Mouse (Mus musculus) 3T3-L1 (cell line): ENCODE data around the gene Igf1r.

ENCODE experiments used
- DNase-seq: peaks from one replicate; pipeline ENCODE4 v3.0.0-alpha.2; 2015; ENCODE audit warnings: low read depth, low spot score

The Igf1r gene

DNA sequence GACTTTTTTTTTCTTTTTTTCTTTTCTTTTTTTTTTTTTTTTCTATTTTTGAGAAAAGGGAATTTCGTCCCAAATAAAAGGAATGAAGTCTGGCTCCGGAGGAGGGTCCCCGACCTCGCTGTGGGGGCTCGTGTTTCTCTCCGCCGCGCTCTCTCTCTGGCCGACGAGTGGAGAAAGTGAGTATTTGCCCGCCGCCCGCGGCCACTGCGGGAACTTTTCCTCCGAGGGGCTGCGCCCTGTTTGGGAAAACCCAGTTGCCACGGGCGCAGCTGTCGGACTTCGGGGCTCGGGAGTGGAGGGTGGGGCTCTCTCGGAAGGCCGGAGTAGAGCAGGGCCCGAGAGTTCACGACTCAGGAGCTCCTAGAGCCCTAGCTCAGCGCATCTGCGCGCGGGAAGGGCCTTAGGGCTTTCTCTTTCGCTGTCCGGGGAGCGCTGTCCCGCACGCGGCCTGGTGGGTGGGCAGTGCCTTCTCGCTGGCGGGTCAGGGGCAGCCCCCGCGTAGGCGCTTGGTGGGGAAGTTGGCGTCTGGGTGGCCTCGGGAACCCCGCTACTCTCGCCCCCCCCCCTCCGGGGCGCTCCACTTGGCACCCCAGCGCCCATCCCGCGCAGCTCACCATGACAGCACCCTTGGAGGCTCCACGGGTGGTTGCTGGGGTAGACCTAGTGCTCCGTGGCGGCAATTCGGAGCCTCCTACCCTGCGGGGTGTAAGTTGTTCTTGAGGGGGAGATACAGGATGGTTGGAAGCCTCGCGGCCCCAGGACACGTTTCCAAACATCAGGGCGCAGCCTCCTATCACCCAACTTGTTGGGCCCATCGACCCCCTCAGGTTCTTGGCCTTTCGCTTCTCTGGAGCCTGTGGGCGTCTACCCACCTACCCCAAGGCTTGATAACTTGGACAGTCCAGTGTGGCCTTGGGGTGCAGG is at the start of gene Igf1r:
Gene Igf1r, plus strand, starts transcription at position 51 of the 924 bp plus-strand sequence.
- DNase-seq = peak; percentile 56

DNA sequence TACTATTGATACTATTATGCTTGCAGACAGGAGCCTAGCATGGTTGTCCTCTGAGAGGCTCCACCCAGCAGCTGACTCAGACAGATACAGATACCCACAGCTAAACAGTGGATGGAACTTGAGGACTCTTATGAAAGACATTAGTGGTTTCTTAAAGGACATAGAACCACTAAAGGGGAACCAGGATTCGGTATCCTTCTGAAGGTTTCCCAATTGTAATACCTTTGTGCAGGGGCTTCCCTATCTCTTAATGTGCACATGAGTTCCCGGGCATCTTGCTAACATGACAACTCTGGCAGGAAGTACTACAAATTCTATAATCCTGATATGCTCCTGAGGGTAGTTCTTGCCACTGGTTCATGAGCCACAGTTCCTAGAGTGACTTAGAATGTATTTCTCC is 46.3 kb upstream of the Igf1r start:
- no peak for DNase-seq

GRCm38 (mm10) chr7:67907786-67908400 is 44.7 kb upstream of the Igf1r start:
- DNase-seq = no peak

- DNase-seq = peak; percentile 19
Measured at GRCm38 (mm10) chr7:67910528-67910927, 42.1 kb upstream of the Igf1r start.

GRCm38 (mm10) chr7:67910947-67911346 is 41.7 kb upstream of the Igf1r start:
- DNase-seq = peak; percentile 8

GRCm38 (mm10) chr7:67911841-67912240 is 40.8 kb upstream of the Igf1r start:
- peak; percentile 13 for DNase-seq

GRCm38 (mm10) chr7:67916960-67917359 is 35.7 kb upstream of the Igf1r start:
- no peak for DNase-seq

- no peak for DNase-seq
Measured at GRCm38 (mm10) chr7:67917753-67918152, 34.9 kb upstream of the Igf1r start.

GRCm38 (mm10) chr7:67919467-67919866 is 33.2 kb upstream of the Igf1r start:
- no peak for DNase-seq

DNA sequence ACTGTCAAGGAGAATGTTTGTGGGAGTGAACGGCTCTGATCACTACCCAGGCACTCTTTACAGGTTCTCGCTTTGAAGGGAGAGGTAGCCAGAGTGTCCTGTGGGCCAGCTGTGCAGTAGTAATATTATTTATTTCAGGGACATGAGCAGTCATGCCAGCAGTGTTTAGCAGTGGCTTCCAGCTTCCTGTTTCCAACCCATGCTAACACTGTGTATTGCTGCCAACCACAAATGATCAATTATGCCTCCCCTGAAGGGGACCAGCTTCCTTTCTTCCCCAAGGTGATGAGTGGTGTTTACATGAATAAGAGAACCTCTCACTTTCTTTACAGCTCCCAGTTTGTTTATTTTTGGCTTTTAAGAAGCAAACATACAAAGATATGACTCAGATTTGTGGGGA is 28.4 kb upstream of the Igf1r start:
- DNase-seq = no peak

- DNase-seq = no peak
Measured at GRCm38 (mm10) chr7:67930132-67930531, 22.5 kb upstream of the Igf1r start.

- no peak for DNase-seq
Measured at GRCm38 (mm10) chr7:67936801-67937200, 15.8 kb upstream of the Igf1r start.

DNA sequence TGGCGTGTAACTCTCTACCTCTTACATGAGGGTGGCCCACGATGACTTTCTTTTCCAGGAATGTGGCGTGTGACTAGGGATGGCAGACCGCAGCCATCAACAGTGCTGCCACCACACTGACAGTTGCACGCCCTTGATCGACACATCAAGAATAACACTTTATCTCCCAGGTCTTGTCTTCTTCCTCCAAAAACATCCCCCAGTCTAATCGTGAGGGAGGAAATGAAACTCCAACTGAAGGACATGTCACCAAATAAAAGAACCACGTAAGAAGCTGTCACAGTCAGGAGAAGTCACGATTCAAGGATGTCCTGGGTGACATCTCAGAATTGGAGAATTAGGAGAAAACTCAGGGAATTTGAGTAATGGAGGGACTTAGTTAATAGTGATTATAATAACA is 8.8 kb upstream of the Igf1r start:
- no peak for DNase-seq

DNA sequence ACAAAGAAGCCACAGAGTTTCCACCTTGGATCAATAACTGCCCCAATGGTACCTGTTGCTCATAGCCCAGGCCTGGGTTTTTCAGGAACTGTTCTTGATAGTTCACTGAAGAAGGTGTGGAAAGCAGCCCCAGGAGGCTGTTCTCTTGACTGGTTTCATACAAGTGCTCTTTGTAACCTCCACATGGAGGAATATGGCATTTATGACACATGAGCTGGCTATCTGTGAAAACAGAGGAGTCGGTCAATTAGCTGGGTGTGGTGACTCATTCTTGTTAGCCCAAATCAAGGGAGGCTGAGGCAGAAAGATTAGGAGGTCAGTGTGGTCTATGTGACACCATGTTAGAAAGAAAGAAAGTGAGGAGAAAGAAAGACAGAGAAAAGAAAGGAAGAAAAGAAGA is 5.7 kb upstream of the Igf1r start:
- DNase-seq = peak; percentile 40

- peak; percentile 43 for DNase-seq
Measured at GRCm38 (mm10) chr7:67950346-67950814, 2.2 kb upstream of the Igf1r start.

- DNase-seq = peak; percentile 67
Measured at GRCm38 (mm10) chr7:67950815-67951531, 1.7 kb upstream of the Igf1r start.

DNA sequence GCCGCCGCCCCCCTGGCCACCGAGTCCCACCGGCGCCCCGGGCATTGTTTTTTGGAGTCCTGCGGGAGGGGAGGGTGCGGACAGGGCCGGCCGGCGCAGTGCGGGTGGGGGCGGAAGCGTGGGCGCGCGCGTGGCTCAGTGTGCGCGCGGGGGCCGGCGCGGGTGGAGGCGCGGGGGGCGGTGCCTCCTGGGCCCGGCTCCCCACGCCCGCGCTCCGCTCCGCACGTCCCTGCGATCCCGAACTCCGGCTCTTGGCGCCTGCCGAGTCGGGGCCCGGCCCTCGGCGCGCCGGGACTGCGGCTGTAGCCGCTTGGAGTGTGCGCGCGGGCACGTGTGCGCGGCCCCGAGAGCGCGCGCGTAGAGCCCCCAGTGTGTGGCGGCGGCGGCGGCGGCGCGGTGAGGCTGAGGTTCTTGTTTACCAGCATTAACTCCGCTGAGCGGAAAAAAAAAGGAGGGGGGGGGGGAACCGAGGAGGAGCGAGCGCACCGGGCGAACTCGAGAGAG is 1.0 kb upstream of the Igf1r start:
- peak; percentile 78 for DNase-seq

- DNase-seq = peak; percentile 77
Measured at GRCm38 (mm10) chr7:67952036-67952681, 468 bp upstream of the Igf1r start.

DNA sequence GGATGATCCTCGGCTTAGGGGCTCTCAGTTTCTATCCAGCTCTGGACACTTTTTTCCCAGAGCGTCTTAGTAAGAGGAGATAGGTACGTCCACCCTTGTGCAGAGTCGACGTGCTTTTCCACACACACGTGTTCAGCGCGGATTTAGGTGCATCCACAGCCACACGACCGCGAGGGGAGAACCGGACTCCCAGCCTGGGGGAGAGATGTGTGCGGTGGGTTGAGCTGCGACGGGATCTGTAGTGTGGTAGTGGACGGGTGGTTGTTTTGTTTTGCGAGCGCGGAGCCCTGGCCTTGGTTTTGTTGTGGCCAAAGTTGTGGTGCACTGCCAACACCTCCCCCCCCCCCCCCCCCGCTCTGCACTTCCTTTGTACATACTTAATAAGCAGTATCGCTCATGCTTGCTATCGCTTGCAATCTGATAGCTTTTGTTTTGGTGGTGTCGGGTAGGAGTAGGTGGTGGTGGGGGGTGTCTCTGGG is 1.2 kb downstream of the Igf1r start:
- peak; percentile 25 for DNase-seq

DNA sequence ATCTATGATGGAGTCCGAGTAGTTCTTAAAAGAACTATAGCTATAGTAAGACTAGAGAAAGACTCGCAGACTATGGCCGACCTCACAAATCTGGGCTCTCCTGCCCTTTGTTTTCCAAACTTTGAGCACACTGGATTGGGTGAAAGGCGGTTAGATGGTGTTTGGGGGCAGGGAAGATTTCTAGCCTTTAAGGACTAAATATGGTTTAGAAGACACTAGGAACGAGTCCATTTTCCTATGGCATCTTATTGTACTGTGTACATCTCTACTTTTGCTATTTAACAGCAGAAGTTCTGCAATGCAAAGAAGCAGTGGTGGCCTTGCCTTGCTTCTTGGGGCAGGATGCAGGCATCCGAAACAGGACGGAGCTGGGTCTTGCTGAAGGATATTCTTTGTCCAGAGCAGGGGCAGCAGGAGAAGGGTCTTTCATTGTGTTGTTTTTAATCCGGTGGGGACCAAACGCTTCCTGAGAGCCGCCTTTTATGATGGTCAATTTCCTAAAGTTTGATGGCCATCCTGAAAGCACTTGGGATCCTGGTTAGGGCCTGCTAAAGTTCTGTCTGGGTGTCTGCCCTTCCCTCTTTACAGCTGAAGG is 2.1 kb downstream of the Igf1r start:
- peak; percentile 33 for DNase-seq

DNA sequence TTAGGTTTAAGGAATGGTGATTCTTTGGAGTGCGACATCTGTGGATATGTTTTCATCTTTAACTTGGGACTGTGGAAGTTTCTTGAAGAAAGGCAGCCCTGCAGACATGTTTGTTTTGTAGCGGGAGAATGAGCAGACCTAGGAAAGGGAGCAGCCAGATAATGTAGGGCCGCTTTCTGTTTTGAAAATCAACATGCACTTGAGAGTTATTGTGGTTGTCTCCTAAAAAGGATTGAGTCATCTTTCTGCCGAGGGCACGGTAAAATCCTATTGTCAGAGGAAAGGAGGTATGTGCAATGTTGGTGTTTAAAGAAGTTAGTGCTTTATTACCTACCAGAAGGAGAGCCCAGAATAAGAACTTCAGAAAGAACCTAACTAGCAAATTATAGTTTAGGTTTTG is 2.6 kb downstream of the Igf1r start:
- peak; percentile 40 for DNase-seq
